Mouse (Mus musculus): ENCODE measurements around the gene Hist2h2aa1. TPM values are rescaled to one million over a fixed set of nuclear protein-coding genes. Genes with fewer than 3 reads are reported as not detected.
"Not testable (repeated sequence)": the region's sequence is repeated elsewhere in the genome, so short reads cannot be mapped to it uniquely, and the experiment has no call there.

Gene Hist2h2aa1
- total RNA-seq, 2 experiments from 2014 or later, result 3.0 to 6.9 TPM

GRCm38 (mm10) chr3:96273591-96274465, 28.5 kb downstream of the Hist2h2aa1 start:
- DNase-seq (ENCODE audit: extremely low spot score in 1 of 2, low spot score in 1 of 2), result no peak

GRCm38 (mm10) chr3:96277428-96277799, 32.1 kb downstream of the Hist2h2aa1 start:
- no peak for DNase-seq (ENCODE audit: extremely low spot score in 1 of 2, low spot score in 1 of 2)

- peak; percentile 82 to 86 for DNase-seq (ENCODE audit: extremely low spot score in 1 of 2, low spot score in 1 of 2)
Observed at GRCm38 (mm10) chr3:96277800-96278624, 32.7 kb downstream of the Hist2h2aa1 start.

GRCm38 (mm10) chr3:96280660-96281059, 35.4 kb downstream of the Hist2h2aa1 start:
- DNase-seq (ENCODE audit: extremely low spot score in 1 of 2, low spot score in 1 of 2), result no peak

- no peak for DNase-seq (ENCODE audit: extremely low spot score in 1 of 2, low spot score in 1 of 2)
Observed at GRCm38 (mm10) chr3:96284457-96284856, 39.2 kb downstream of the Hist2h2aa1 start.

- not testable (repeated sequence) for DNase-seq (ENCODE audit: extremely low spot score in 1 of 2, low spot score in 1 of 2)
Observed at GRCm38 (mm10) chr3:96287334-96287733, 42.0 kb downstream of the Hist2h2aa1 start.

- DNase-seq (ENCODE audit: extremely low spot score in 1 of 2, low spot score in 1 of 2), result no peak
Observed at GRCm38 (mm10) chr3:96289201-96289600, 43.9 kb downstream of the Hist2h2aa1 start.

- DNase-seq (ENCODE audit: extremely low spot score in 1 of 2, low spot score in 1 of 2), result not testable (repeated sequence)
Observed at GRCm38 (mm10) chr3:96290727-96291126, 45.4 kb downstream of the Hist2h2aa1 start.

- no peak for DNase-seq (ENCODE audit: extremely low spot score in 1 of 2, low spot score in 1 of 2)
Observed at GRCm38 (mm10) chr3:96292641-96293040, 47.3 kb downstream of the Hist2h2aa1 start.

GRCm38 (mm10) chr3:96293368-96293767, 48.1 kb downstream of the Hist2h2aa1 start:
- DNase-seq (ENCODE audit: extremely low spot score in 1 of 2, low spot score in 1 of 2), result no peak

- no peak for DNase-seq (ENCODE audit: extremely low spot score in 1 of 2, low spot score in 1 of 2)
Observed at GRCm38 (mm10) chr3:96293787-96294186, 48.5 kb downstream of the Hist2h2aa1 start, which contains the start of gene Fcgr1. TSS of gene Fcgr1 (minus strand) at chr3:96293969.

Small RNA genes within 50 kb of the gene (microRNA-seq; reads per million reads assigned to microRNA genes)
- 0 reads per million in 2 experiments for gene Gm44492
- 0 reads per million in 2 experiments for gene Gm47311
- 0 reads per million in 2 experiments for gene Gm47313

Other genes with a start within 250 kb of the Hist2h2aa1 start
- gene Plekho1, start 249.5 kb upstream of the Hist2h2aa1 start, total RNA-seq (2021), result 10 to 100 TPM; 37.0 to 41.3 TPM
- 10 to 100 TPM; 42.2 to 45.0 TPM for gene Vps45, start 187.0 kb upstream of the Hist2h2aa1 start, total RNA-seq (2021)
- 10 to 100 TPM; 31.9 to 33.6 TPM for gene Otud7b, start 141.0 kb upstream of the Hist2h2aa1 start, total RNA-seq (2021)
- 1 to 10 TPM; 3.8 to 4.4 TPM for gene Mtmr11, start 83.5 kb upstream of the Hist2h2aa1 start, total RNA-seq (2021)
- 10 to 100 TPM; 45.8 to 49.4 TPM for gene Sf3b4, start 73.2 kb upstream of the Hist2h2aa1 start, total RNA-seq (2021)
- gene Sv2a, start 64.3 kb upstream of the Hist2h2aa1 start, total RNA-seq (2021), result 100 to 1,000 TPM; 379 to 381 TPM
- gene Bola1, start 25.8 kb upstream of the Hist2h2aa1 start, total RNA-seq (2021), result 10 to 100 TPM; 16.5 to 17.9 TPM
- 1 to 10 TPM; 8.5 to 9.2 TPM for gene Hist2h2ab, start 25.6 kb upstream of the Hist2h2aa1 start, total RNA-seq (2021)
- gene Hist2h2ac, start 24.6 kb upstream of the Hist2h2aa1 start, total RNA-seq (2021), result 10 to 100 TPM; 23.0 to 27.5 TPM
- 1 to 10 TPM; 5.6 to 5.9 TPM for gene Hist2h2be, start 24.4 kb upstream of the Hist2h2aa1 start, total RNA-seq (2021)
- gene Hist2h3c2, start 6.4 kb upstream of the Hist2h2aa1 start, total RNA-seq (2021), result 10 to 100 TPM in 1 of 2 experiments, 1 to 10 TPM in 1; 9.9 to 11.0 TPM
- gene Hist2h2aa2, start 5.2 kb upstream of the Hist2h2aa1 start, total RNA-seq (2021), result 100 to 1,000 TPM; 225 TPM
- not detected for gene Hist2h3c1, start 1.2 kb downstream of the Hist2h2aa1 start, total RNA-seq (2021)
- 10 to 100 TPM; 23.8 to 28.4 TPM for gene Hist2h4, start 17.8 kb downstream of the Hist2h2aa1 start, total RNA-seq (2021)
- gene Hist2h3b, start 23.2 kb downstream of the Hist2h2aa1 start, total RNA-seq (2021), result 10 to 100 TPM; 41.9 to 53.6 TPM
- 100 to 1,000 TPM; 110 to 123 TPM for gene Hist2h2bb, start 24.3 kb downstream of the Hist2h2aa1 start, total RNA-seq (2021)
- 1 to 10 TPM; 2.9 to 3.3 TPM for gene Fcgr1, start 48.5 kb downstream of the Hist2h2aa1 start, total RNA-seq (2021)
- gene BC107364, start 206.8 kb downstream of the Hist2h2aa1 start, total RNA-seq (2021), result not detected

Measured in layer of hippocampus, postnatal 25 days (tissue).